Mouse (Mus musculus) frontal cortex, adult 2 months (tissue): ENCODE measurements around the gene Gtpbp10. TPM values are rescaled to one million over a fixed set of nuclear protein-coding genes. Genes with fewer than 3 reads are reported as not detected.

ENCODE experiments used
- DNase-seq, 2 experiments: peaks; one replicate each; pipeline ENCODE4 v3.0.0; 2022; ENCODE audit warnings: low spot score in 1 of 2; ENCODE audit errors: extremely low spot score in 1 of 2
- polyA plus RNA-seq: library from polyadenylated mRNA; depleted of rRNA; stranded (reverse); fragments of >200 nt; gene quantifications from 2 replicates; pipeline ENCODE4 v1.2.3, GENCODE M21; 2012; rRNA removed

Gtpbp10 gene
- polyA plus RNA-seq, 1 experiment: 11.2 TPM

DNA sequence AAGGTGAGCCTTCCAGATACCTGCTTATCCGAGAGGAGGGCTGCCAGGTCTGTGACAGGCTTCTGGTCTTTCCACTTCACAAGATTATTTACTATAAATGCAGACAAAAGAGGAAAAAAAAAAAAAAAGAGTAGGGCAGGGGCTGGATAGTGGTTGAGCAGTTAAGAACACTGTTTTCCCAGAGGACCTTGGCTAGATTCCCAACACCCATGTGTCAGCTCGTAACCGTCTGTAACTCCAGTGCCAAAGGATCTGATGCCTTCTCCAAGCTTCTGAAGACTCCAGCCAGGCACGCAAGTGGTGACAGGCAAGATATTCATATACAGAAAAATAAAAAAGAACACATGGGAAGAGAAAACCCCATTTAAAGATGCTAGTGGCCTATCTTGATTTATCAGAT lies 56.0 kb downstream of the Gtpbp10 start:
- no peak for DNase-seq

DNA sequence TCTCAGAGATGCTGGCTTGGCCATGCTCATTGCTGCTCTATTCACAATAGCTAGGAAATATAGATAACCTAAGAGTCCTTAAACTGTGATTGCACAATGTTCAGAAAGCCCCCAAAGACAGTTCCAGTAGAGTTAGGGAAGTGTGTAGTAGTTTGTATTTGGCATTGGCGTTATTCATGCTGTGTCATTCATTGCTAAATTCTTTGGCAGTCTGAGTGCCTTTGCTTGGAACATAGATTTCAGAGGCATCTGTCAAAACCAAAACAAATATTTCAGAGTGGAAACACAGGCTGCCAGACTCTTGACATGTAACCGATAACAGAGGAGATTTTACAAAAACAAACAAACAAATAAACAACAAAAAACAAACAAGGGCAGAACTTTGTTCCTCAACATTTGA lies 57.8 kb downstream of the Gtpbp10 start:
- no peak for DNase-seq

- DNase-seq: no peak
Measured at GRCm38 (mm10) chr5:5496393-5496792, 62.9 kb downstream of the Gtpbp10 start.

DNA sequence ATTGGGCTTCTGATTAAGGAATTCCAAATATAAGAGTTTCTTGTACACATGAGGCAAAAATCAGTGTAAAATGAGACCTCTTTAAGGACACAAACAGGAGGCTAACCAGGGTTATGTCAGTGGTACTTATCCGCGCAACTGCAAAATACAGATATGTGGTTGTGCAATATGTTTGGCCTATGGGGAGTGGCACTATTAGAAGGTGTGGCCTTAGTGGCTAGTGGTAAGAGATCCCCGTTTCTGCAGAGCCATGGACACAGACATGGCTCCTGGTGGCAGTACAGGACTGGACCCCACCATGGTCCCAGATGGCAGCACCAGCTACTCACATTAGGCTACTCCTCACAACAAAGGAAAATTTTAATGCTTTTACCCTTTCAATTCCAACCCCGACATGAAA lies 64.3 kb downstream of the Gtpbp10 start:
- no peak for DNase-seq

GRCm38 (mm10) chr5:5494269-5495005 lies 64.9 kb downstream of the Gtpbp10 start:
- peak in 1 of 2 experiments; percentile 69 for DNase-seq

DNA sequence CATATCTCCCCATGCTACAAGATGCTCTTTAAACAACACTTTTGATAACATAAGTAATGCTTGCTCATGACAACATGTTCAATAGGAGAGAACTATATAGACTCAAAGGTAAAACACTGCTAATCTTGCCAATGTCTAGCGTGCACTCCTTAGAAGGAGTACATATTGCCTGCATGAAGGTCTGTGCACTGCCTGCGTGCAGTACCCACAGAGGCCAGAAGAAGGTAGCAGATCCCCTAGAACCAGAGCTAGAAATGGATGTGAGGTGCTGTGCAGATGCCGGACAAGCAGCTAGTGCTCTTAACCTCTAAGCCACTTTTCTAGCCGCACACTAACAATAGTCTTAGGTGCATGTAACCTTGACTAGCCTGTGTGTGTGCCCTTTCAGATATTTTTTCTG lies 67.2 kb downstream of the Gtpbp10 start:
- DNase-seq: no peak

Other genes with a start within 250 kb of the Gtpbp10 start
- gene Cdk14, start 139.2 kb downstream of the Gtpbp10 start, polyA plus RNA-seq: 112 and 113 TPM in 2 replicates
- 0.32 TPM in 1 of 2 replicates, not detected in the other for gene 1700015F17Rik, start 80.4 kb downstream of the Gtpbp10 start, polyA plus RNA-seq
- gene Cldn12, start 44.6 kb downstream of the Gtpbp10 start, polyA plus RNA-seq: 46.2 and 47.0 TPM in 2 replicates
- gene Gm8773, start 14.3 kb upstream of the Gtpbp10 start, polyA plus RNA-seq: 0.06 and 0.11 TPM in 2 replicates
- gene Cfap69, start 104.7 kb upstream of the Gtpbp10 start, polyA plus RNA-seq: 20.4 and 27.5 TPM in 2 replicates
- gene Steap2, start 135.0 kb upstream of the Gtpbp10 start, polyA plus RNA-seq: 9.1 and 10.0 TPM in 2 replicates
- gene Steap1, start 189.8 kb upstream of the Gtpbp10 start, polyA plus RNA-seq: 0.40 and 0.76 TPM in 2 replicates